Mouse (Mus musculus) c-Kit-negative CD71-positive TER-119-positive erythroid progenitor cells, embryonic 14.5 days (primary cell): Measurements from ENCODE around the gene Gm21776.
"Not testable (repeated sequence)": the region's sequence is repeated elsewhere in the genome, so short reads cannot be mapped to it uniquely, and the experiment has no call there.

ENCODE experiments used
- DNase-seq: peaks from one replicate; pipeline ENCODE4 v3.0.0-alpha.2; 2013; ENCODE audit warnings: low read depth, low spot score

Gm21776 gene

DNA sequence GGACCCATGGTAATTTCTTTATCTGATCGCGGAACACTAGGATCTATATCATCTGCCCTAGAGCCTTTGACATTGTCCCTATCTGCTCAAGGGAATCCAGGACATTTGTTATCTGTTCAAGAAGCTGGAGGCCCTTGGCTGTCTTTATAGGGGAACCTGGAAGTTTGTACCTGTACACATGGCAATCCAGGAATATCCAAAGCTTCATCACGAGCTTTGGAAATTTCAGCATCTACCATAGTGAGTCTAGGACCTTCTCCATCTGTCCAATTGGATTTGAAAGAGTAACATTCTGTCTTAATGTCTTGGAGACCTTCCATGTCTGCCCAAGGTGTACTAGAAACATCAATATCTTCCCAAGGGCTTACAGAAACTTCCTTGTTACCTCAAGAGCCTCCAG, at the start of gene Gm21776:
TSS of gene Gm21776 (plus strand) at position 301 of the 400 bp plus-strand sequence.
- not testable (repeated sequence) for DNase-seq
